Comparison of ENCODE assay signal across 8 mouse cellular contexts in genomic region chr10:39732266-39733100, GRCm38 (mm10). TPM values are rescaled to one million over a fixed set of nuclear protein-coding genes. Genes with fewer than 3 reads are reported as not detected.
DNase-seq lines count a peak whose midpoint lies in the region; ATAC-seq and TF ChIP-seq lines count a peak whose summit lies in the region.

No protein-coding gene starts in this region.

- H3K27me3 ChIP-seq in hindbrain, embryonic 15.5 days, result no peaks in the 10 kb centered on the region

- peak overlapping the region; percentile 80 for H3K4me3 ChIP-seq in hindbrain, embryonic 15.5 days
- H3K4me3 ChIP-seq in left cerebral cortex, adult 2 months, result peak overlapping the region; percentile 98
- H3K4me3 ChIP-seq in macrophage (ENCODE audit: inconsistent target), result peak overlapping the region; percentile 47

- peak overlapping the region; percentile 77 for H3K4me2 ChIP-seq in hindbrain, embryonic 15.5 days

- H3K9me3 ChIP-seq in hindbrain, embryonic 15.5 days, result no peaks in the 10 kb centered on the region

- ATAC-seq in hindbrain, embryonic 15.5 days (ENCODE audit: low FRiP score, low read depth), result peak; percentile 63

- intact Hi-C loops in left cerebral cortex, adult 2 months (cut with DNase I), result loop anchor here (5.0 kb wide), 4 partner anchors 160 to 360 kb away; no protein-coding TSS in a partner anchor

- peak overlapping the region; percentile 98 for H3K9ac ChIP-seq in hindbrain, embryonic 15.5 days

- H3K36me3 ChIP-seq in hindbrain, embryonic 15.5 days, result no peaks in the 10 kb centered on the region
- H3K36me3 ChIP-seq in macrophage (ENCODE audit: inconsistent target), result no peaks in the 10 kb centered on the region

- peak; percentile 35; the same call in 1 of the 2 replicates for TF ChIP-seq CTCF in left cerebral cortex, adult 2 months (IDR thresholded peaks at IDR 0.05)

- peak; percentile 80 for DNase-seq in R1 (ENCODE audit: low read depth, low spot score)
- DNase-seq in cerebellum, postnatal 25 days, result peak; percentile 92 to 93
- peak; percentile 75 to 84 for DNase-seq in frontal cortex, postnatal 36 days (ENCODE audit: low spot score in 2 of 2)
- peak; percentile 72 to 86 for DNase-seq in left cerebral cortex, adult 2 months (ENCODE audit: extremely low spot score in 1 of 2, low spot score in 2 of 2)
- DNase-seq in right cerebral cortex, adult 18-20 months, result peak; percentile 74
- peak; percentile 31 for DNase-seq in urinary bladder, postnatal 10 days (ENCODE audit: low spot score)

- H3K79me2 ChIP-seq in macrophage (ENCODE audit: inconsistent target), result peaks cover 45% of the 10 kb centered on the region

- 0% methylated on average over 81 of the region's 105 CpGs for WGBS in hindbrain, embryonic 15.5 days
- WGBS in macrophage (ENCODE audit: missing documents), result under 1% methylated on average over 95 of the region's 105 CpGs

- H3K27ac ChIP-seq in hindbrain, embryonic 15.5 days (replicated peaks), result peak overlapping the region; percentile 100
- H3K27ac ChIP-seq in left cerebral cortex, adult 2 months, result peak overlapping the region; percentile 99
- no peak overlapping the region; the same call in 1 of the 2 replicates for H3K27ac ChIP-seq in macrophage

- peaks cover 33% of the 10 kb centered on the region for H3K4me1 ChIP-seq in hindbrain, embryonic 15.5 days (replicated peaks)

RNA-seq across cellular contexts. Expression of gene Rev3l, which starts 0.6 kb away (rescaled TPM):
- polyA plus RNA-seq in hindbrain, embryonic 15.5 days (2015; fragmentation: Nextera tagmentation; extraction: Ambion mirVana), result 36.6 and 38.3 TPM in 2 replicates
- total RNA-seq in left cerebral cortex, adult 2 months (2021), result 10 to 100 TPM; 27.9 to 28.6 TPM
- total RNA-seq in macrophage (2018; cell fraction: chromatin; rRNA removed), result 100 to 1,000 TPM in 2 of 26 experiments, 10 to 100 TPM in 24; 16.9 to 103 (median 60.3) TPM
- 10 to 100 TPM in 25 of 26 experiments, 1 to 10 TPM in 1; 8.5 to 21.7 (median 14.7) TPM for total RNA-seq in macrophage (2018; cell fraction: cytosol; rRNA removed)
- total RNA-seq in macrophage (2018; cell fraction: nucleus; rRNA removed), result 10 to 100 TPM; 14.2 to 52.8 (median 30.4) TPM
- polyA plus RNA-seq in macrophage (2018), result 9.9 to 11.3 TPM (median 9.9 TPM) in 3 replicates

Comparison
In these comparisons a context has a peak if more than half of its experiments do, and no peak if none do; other contexts are left out.
1. DNase-seq: peak in every context shown above with its lines; median percentile 92 in cerebellum, postnatal 25 days; 80 in R1; 80 in frontal cortex, postnatal 36 days; 79 in left cerebral cortex, adult 2 months; 74 in right cerebral cortex, adult 18-20 months; 31 in urinary bladder, postnatal 10 days.
2. H3K4me3 ChIP-seq: peak in every context shown above with its lines; median percentile 98 in left cerebral cortex, adult 2 months; 80 in hindbrain, embryonic 15.5 days; 47 in macrophage.